Mouse (Mus musculus): ENCODE measurements around the gene Pold2. TPM values are rescaled to one million over a fixed set of nuclear protein-coding genes. Genes with fewer than 3 reads are reported as not detected.
"Not testable (repeated sequence)": the region's sequence is repeated elsewhere in the genome, so short reads cannot be mapped to it uniquely, and the experiment has no call there.

The Pold2 gene
- polyA plus RNA-seq, 1 experiment = 155 TPM

GRCm38 (mm10) chr11:5901950-5902349, 23.9 kb upstream of the Pold2 start:
- H3K36me3 ChIP-seq (replicated peaks; ENCODE audit: low read length) = no peaks in the 10 kb centered on the region
- H3K9me3 ChIP-seq = no peaks in the 10 kb centered on the region
- peaks cover 16% of the 10 kb centered on the region; the same call in 1 of the 2 replicates for H3K4me1 ChIP-seq
- peaks cover 90% of the 10 kb centered on the region for H3K27me3 ChIP-seq (replicated peaks)
- H3K4me3 ChIP-seq (replicated peaks) = peak overlapping the region; percentile 85
- no peak for TF ChIP-seq FLI1 (IDR thresholded peaks at IDR 0.05; ENCODE audit: low read length)
- TF ChIP-seq GATA1 (IDR thresholded peaks at IDR 0.05; ENCODE audit: borderline replicate concordance, low read length) = no peak

GRCm38 (mm10) chr11:5901320-5901719, 23.2 kb upstream of the Pold2 start:
- Histone ChIP-seq H3K4me1 (peaks cover 16% of the 10 kb centered on the region; the same call in 1 of the 2 replicates), H3K36me3 (replicated peaks; ENCODE audit: low read length) (no peaks in the 10 kb centered on the region), H3K9me3 (no peaks in the 10 kb centered on the region), H3K4me3 (replicated peaks) (peak overlapping the region; percentile 1), H3K27me3 (replicated peaks) (peaks cover 92% of the 10 kb centered on the region)
- TF ChIP-seq GATA1 (IDR thresholded peaks at IDR 0.05; ENCODE audit: borderline replicate concordance, low read length) (no peak), FLI1 (IDR thresholded peaks at IDR 0.05; ENCODE audit: low read length) (no peak)

- Histone ChIP-seq H3K36me3 (replicated peaks; ENCODE audit: low read length) (no peaks in the 10 kb centered on the region), H3K27me3 (replicated peaks) (peaks cover 94% of the 10 kb centered on the region), H3K4me1 (peaks cover 16% of the 10 kb centered on the region; the same call in 1 of the 2 replicates), H3K4me3 (replicated peaks) (no peak overlapping the region), H3K9me3 (no peaks in the 10 kb centered on the region)
- TF ChIP-seq FLI1 (IDR thresholded peaks at IDR 0.05; ENCODE audit: low read length) (no peak), GATA1 (IDR thresholded peaks at IDR 0.05; ENCODE audit: borderline replicate concordance, low read length) (no peak)
Observed at GRCm38 (mm10) chr11:5899286-5899685, 21.2 kb upstream of the Pold2 start.

- TF ChIP-seq FLI1 (IDR thresholded peaks at IDR 0.05; ENCODE audit: low read length) (no peak), GATA1 (IDR thresholded peaks at IDR 0.05; ENCODE audit: borderline replicate concordance, low read length) (no peak)
- H3K27me3 ChIP-seq (replicated peaks) = peaks cover 91% of the 10 kb centered on the region
- H3K4me1 ChIP-seq = peaks cover 16% of the 10 kb centered on the region; the same call in 1 of the 2 replicates
- H3K4me3 ChIP-seq (replicated peaks) = no peak within 1 kb of the TSS
- no peaks in the 10 kb centered on the region for H3K9me3 ChIP-seq
- no peaks in the 10 kb centered on the region for H3K36me3 ChIP-seq (replicated peaks; ENCODE audit: low read length)
Observed at GRCm38 (mm10) chr11:5898531-5898930, 20.4 kb upstream of the Pold2 start, which contains the start of gene Myl7. Gene Myl7, minus strand, starts transcription at chr11:5898782.

- peaks cover 84% of the 10 kb centered on the region for H3K27me3 ChIP-seq (replicated peaks)
- H3K36me3 ChIP-seq (replicated peaks; ENCODE audit: low read length) = no peaks in the 10 kb centered on the region
- H3K4me1 ChIP-seq = peaks cover 18% of the 10 kb centered on the region
- TF ChIP-seq FLI1 (IDR thresholded peaks at IDR 0.05; ENCODE audit: low read length) (no peak), GATA1 (IDR thresholded peaks at IDR 0.05; ENCODE audit: borderline replicate concordance, low read length) (no peak)
- H3K4me3 ChIP-seq (replicated peaks) = no peak overlapping the region
- H3K9me3 ChIP-seq = no peaks in the 10 kb centered on the region
Observed at GRCm38 (mm10) chr11:5897839-5898238, 19.7 kb upstream of the Pold2 start.

GRCm38 (mm10) chr11:5897230-5897629, 19.1 kb upstream of the Pold2 start:
- Histone ChIP-seq H3K9me3 (no peaks in the 10 kb centered on the region), H3K36me3 (replicated peaks; ENCODE audit: low read length) (no peaks in the 10 kb centered on the region), H3K27me3 (replicated peaks) (peaks cover 84% of the 10 kb centered on the region), H3K4me1 (peaks cover 20% of the 10 kb centered on the region), H3K4me3 (replicated peaks) (no peak overlapping the region)
- TF ChIP-seq FLI1 (IDR thresholded peaks at IDR 0.05; ENCODE audit: low read length) (no peak), GATA1 (IDR thresholded peaks at IDR 0.05; ENCODE audit: borderline replicate concordance, low read length) (no peak)

- peaks cover 79% of the 10 kb centered on the region for H3K27me3 ChIP-seq (replicated peaks)
- H3K4me1 ChIP-seq = peaks cover 19% of the 10 kb centered on the region
- H3K4me3 ChIP-seq (replicated peaks) = no peak overlapping the region
- TF ChIP-seq FLI1 (IDR thresholded peaks at IDR 0.05; ENCODE audit: low read length) = no peak
- TF ChIP-seq GATA1 (IDR thresholded peaks at IDR 0.05; ENCODE audit: borderline replicate concordance, low read length) = no peak
- no peaks in the 10 kb centered on the region for H3K36me3 ChIP-seq (replicated peaks; ENCODE audit: low read length)
- no peaks in the 10 kb centered on the region for H3K9me3 ChIP-seq
Observed at GRCm38 (mm10) chr11:5893807-5894206, 15.7 kb upstream of the Pold2 start.

- H3K4me3 ChIP-seq (replicated peaks) = no peak overlapping the region
- H3K36me3 ChIP-seq (replicated peaks; ENCODE audit: low read length) = no peaks in the 10 kb centered on the region
- H3K4me1 ChIP-seq = peaks cover 19% of the 10 kb centered on the region
- H3K27me3 ChIP-seq (replicated peaks) = peaks cover 72% of the 10 kb centered on the region
- TF ChIP-seq FLI1 (IDR thresholded peaks at IDR 0.05; ENCODE audit: low read length) (no peak), GATA1 (IDR thresholded peaks at IDR 0.05; ENCODE audit: borderline replicate concordance, low read length) (no peak)
- H3K9me3 ChIP-seq = no peaks in the 10 kb centered on the region
Observed at GRCm38 (mm10) chr11:5892810-5893368, 14.8 kb upstream of the Pold2 start.

GRCm38 (mm10) chr11:5892151-5892591, 14.1 kb upstream of the Pold2 start:
- H3K4me3 ChIP-seq (replicated peaks) = no peak overlapping the region
- peaks cover 65% of the 10 kb centered on the region for H3K27me3 ChIP-seq (replicated peaks)
- peaks cover 11% of the 10 kb centered on the region for H3K4me1 ChIP-seq
- no peak for TF ChIP-seq GATA1 (IDR thresholded peaks at IDR 0.05; ENCODE audit: borderline replicate concordance, low read length)
- no peak for TF ChIP-seq FLI1 (IDR thresholded peaks at IDR 0.05; ENCODE audit: low read length)
- no peaks in the 10 kb centered on the region for H3K36me3 ChIP-seq (replicated peaks; ENCODE audit: low read length)
- no peaks in the 10 kb centered on the region for H3K9me3 ChIP-seq

GRCm38 (mm10) chr11:5888563-5888962, 10.5 kb upstream of the Pold2 start:
- not testable (repeated sequence) for H3K36me3 ChIP-seq (replicated peaks; ENCODE audit: low read length); H3K4me3 ChIP-seq (replicated peaks); H3K9me3 ChIP-seq
- peaks cover 37% of the 10 kb centered on the region for H3K27me3 ChIP-seq (replicated peaks)
- peaks cover 16% of the 10 kb centered on the region for H3K4me1 ChIP-seq
